Mouse (Mus musculus) midbrain, embryonic 16.5 days (tissue): ENCODE data around the gene Pdzd11. TPM values are rescaled to one million over a fixed set of nuclear protein-coding genes. Genes with fewer than 3 reads are reported as not detected.

Experiments used
- ATAC-seq: fragments of 200-750 bp; cut with Nextera tagmentation; 2 replicates; pipeline ENCODE4 v1.8.0; 2017; ENCODE audit warnings: moderate TSS enrichment
- H3K27ac ChIP-seq: fragments of 300-500 bp; sonication (generic); 2 replicates; pipeline ENCODE4 v1.5.1; 2014; ENCODE audit warnings: mild to moderate bottlenecking, low read length, mixed read lengths
- H3K27me3 ChIP-seq: fragments of 300-500 bp; sonication (generic); 2 replicates; pipeline ENCODE4 v1.6.1; 2014; ENCODE audit warnings: low read depth, low read length, mixed read lengths; ENCODE audit not compliant: control insufficient read depth, insufficient read depth
- H3K36me3 ChIP-seq: fragments of 300-500 bp; sonication (generic); 2 replicates; pipeline ENCODE4 v1.6.1; 2014; ENCODE audit warnings: mild to moderate bottlenecking, low read length, moderate library complexity, mixed read lengths; ENCODE audit not compliant: control insufficient read depth, insufficient read depth
- H3K4me1 ChIP-seq: fragments of 300-500 bp; sonication (generic); 2 replicates; pipeline ENCODE4 v1.6.1; 2014; ENCODE audit warnings: mild to moderate bottlenecking, low read length, mixed read lengths; ENCODE audit not compliant: control insufficient read depth, insufficient read depth
- H3K4me2 ChIP-seq: fragments of 300-500 bp; sonication (generic); 2 replicates; pipeline ENCODE4 v1.6.1; 2014; ENCODE audit warnings: mild to moderate bottlenecking, low read length, mixed read lengths
- H3K4me3 ChIP-seq: fragments of 300-500 bp; sonication (generic); 2 replicates; pipeline ENCODE4 v1.5.1; 2014; ENCODE audit warnings: low read depth, mild to moderate bottlenecking, low read length, moderate library complexity, mixed read lengths
- H3K9ac ChIP-seq: fragments of 300-500 bp; sonication (generic); 2 replicates; pipeline ENCODE4 v1.6.1; 2014; ENCODE audit warnings: low read depth, low read length, mixed read lengths
- H3K9me3 ChIP-seq: fragments of 300-500 bp; sonication (generic); replicated peaks from 2 replicates; pipeline ENCODE4 v1.6.1; 2014; ENCODE audit warnings: mild to moderate bottlenecking, low read length, mixed read lengths; ENCODE audit not compliant: control insufficient read depth, poor library complexity, severe bottlenecking
- WGBS: fragments of 180-500 bp; shearing (Covaris S2); extraction: QIAGEN DNeasy Blood & Tissue Kit; methylation state at CpG from one replicate; pipeline ENCODE4 v1.1.7; 2014; 5-methylcytosine and 5-hydroxymethylcytosine counted together
- polyA plus RNA-seq: library from polyadenylated mRNA; unstranded; fragments of >200 nt; fragmentation: Nextera tagmentation; extraction: Ambion mirVana; gene quantifications from 2 replicates; pipeline ENCODE4 v1.2.1, GENCODE M21; 2015

The Pdzd11 gene
- 89.7 and 93.0 TPM in 2 replicates for polyA plus RNA-seq

DNA sequence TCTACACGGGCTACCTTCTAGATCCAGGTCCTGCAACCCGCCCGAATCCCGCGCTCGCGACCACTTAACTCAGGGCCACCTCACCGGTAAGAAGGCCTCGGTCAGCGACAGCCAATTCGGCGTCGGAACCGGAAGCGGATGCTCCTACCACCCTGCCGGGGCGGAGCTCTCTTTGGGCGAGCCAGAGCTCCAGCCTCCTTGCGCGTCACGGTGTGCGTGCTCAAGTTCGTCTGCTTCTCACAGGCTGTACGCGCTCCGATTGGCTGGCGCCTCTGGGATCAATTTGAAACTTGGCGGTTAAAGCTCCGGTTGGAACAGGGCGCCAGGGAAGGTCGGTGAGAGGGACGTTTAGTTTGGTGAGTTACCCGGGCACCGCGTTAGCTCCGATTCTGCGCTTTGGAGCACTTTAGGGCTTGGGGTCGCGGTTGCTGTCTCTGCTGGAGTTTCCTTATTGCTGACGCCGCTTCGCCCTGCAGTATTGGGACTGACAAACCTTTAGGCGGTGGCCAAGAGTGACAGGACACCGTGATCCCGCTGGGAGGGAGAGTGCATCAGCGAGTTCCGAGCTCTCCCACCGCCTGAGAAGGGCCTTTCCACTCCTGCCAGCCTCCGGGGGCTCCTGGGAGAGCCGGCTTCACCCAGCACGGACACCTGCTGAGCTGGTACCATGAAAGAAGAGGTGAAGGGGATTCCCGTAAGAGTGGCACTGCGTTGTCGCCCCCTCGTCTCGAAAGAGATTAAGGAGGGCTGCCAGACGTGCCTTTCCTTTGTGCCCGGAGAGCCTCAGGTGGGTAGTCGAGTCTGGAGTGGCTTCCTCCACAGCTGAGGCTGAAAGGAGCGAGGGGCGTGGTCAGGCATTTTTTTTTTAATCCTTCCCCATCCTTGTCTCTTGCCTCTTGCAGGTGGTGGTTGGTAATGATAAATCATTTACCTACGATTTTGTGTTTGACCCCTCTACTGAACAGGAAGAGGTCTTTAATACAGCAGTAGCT lies at the start of gene Pdzd11:
TSS of gene Pdzd11 (minus strand) at position 767 of the 992 bp plus-strand sequence.
- Histone ChIP-seq H3K27me3 (no peaks in the 10 kb centered on the region), H3K27ac (0 out of 2 replicates have a peak within 1 kb of the TSS, but pooled peaks have one; percentile 46), H3K36me3 (no peaks in the 10 kb centered on the region), H3K4me3 (peak within 1 kb of the TSS; percentile 53), H3K9me3 (no peaks in the 10 kb centered on the region), H3K4me1 (peaks cover 8% of the 10 kb centered on the region; the same call in 1 of the 2 replicates), H3K4me2 (peak within 1 kb of the TSS; percentile 78), H3K9ac (peak within 1 kb of the TSS; percentile 55; the same call in 1 of the 2 replicates)
- peak; percentile 100 for ATAC-seq
- WGBS = 11% methylated on average over 61 of the region's 62 CpGs

DNA sequence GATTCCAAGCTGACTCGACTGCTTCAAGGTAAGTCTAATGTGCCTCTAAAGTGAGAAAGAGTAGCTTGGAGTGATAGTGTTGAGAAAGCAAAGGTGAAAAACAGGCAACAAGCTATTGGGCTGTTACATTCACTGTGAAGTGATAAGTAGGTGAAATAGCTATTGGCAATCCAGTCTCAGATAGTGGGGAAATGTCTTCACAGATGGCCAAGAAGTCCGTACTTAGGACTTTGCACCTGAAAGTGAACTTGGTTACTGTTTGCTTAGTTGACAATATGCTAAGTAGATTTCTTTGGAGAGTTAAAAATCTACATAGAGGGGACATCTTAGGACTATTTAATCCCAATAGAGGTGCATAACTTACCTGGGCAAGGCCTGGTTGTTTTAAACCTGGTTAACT lies 38.5 kb upstream of the Pdzd11 start:
- no peaks in the 10 kb centered on the region for H3K4me1 ChIP-seq
- no peak for ATAC-seq
- H3K9ac ChIP-seq = no peak overlapping the region
- no peaks in the 10 kb centered on the region for H3K9me3 ChIP-seq
- no peaks in the 10 kb centered on the region for H3K27me3 ChIP-seq
- H3K36me3 ChIP-seq = no peaks in the 10 kb centered on the region
- no peak overlapping the region for H3K27ac ChIP-seq
- no peak overlapping the region for H3K4me3 ChIP-seq
- WGBS = 96% methylated on average over 2 of the region's 2 CpGs
- H3K4me2 ChIP-seq = no peak overlapping the region

DNA sequence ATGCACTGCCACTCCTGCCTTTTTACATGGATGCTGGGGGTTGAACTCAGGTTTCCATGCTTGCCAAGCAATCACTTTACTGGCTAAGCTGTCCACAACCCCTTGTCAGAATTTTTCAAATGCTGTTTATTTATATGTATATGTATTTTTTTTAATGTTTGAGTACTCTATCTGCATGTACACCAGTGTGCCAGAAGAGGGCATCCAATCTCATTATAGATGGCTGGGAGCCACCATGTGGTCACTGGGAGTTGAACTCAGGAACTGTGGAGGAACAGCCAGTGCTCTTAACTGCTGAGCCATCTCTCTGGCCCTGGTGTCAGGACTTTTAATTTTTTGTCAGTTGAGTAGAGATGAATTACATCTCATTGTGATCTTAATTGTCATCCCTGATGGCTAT lies 26.5 kb upstream of the Pdzd11 start:
- Histone ChIP-seq H3K4me1 (no peaks in the 10 kb centered on the region), H3K27me3 (no peaks in the 10 kb centered on the region), H3K4me3 (no peak overlapping the region), H3K9me3 (no peaks in the 10 kb centered on the region), H3K4me2 (no peak overlapping the region), H3K36me3 (no peaks in the 10 kb centered on the region), H3K27ac (no peak overlapping the region), H3K9ac (no peak overlapping the region)
- ATAC-seq = no peak

DNA sequence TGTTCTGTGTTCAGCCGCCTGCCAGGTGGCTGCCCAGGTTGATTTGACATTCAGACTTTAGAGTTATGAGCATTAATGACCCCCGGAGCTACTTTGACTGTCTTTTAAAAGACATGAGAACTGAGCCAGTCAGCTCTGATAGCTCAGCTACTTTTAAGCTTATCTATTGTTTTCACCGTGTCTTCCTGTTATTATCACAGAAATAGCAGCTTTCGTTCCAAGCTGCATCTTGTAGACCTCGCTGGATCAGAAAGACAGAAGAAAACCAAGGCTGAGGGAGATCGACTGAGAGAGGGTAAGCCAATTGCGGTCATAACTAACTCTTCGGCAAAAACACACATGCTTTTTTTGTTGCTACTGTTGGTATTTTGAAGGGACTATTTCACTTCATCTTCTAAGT lies 12.1 kb upstream of the Pdzd11 start:
- Histone ChIP-seq H3K4me3 (no peak overlapping the region), H3K4me1 (no peaks in the 10 kb centered on the region), H3K9ac (no peak overlapping the region), H3K27ac (no peak overlapping the region), H3K36me3 (no peaks in the 10 kb centered on the region), H3K27me3 (no peaks in the 10 kb centered on the region), H3K9me3 (no peaks in the 10 kb centered on the region), H3K4me2 (no peak overlapping the region)
- WGBS = 92% methylated on average over 8 of the region's 8 CpGs
- ATAC-seq = no peak

DNA sequence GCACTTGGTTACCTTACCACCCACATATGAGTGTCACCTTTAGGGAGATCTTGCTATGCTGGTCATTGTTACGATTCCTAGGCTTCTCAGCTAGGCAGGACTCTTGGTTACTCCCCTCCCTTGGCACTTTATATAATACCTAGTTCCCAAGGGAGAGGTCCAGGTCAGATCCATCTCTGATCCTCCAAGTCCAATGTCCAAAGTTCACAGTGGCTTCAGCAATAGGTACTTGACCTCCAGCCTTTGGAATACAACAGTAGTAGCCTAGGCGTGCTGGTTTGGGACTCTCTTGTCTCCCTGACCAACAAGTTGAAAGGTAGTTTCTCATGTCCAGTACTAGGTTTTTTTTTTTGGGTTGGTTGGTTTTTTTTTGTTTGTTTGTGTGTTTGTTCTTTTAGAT lies 2.7 kb upstream of the Pdzd11 start:
- Histone ChIP-seq H3K9me3 (no peaks in the 10 kb centered on the region), H3K4me3 (no peak overlapping the region), H3K9ac (no peak overlapping the region), H3K4me2 (no peak overlapping the region), H3K27me3 (no peaks in the 10 kb centered on the region), H3K27ac (no peak overlapping the region), H3K4me1 (peaks cover 8% of the 10 kb centered on the region; the same call in 1 of the 2 replicates), H3K36me3 (no peaks in the 10 kb centered on the region)
- no peak for ATAC-seq
- WGBS = 94% methylated on average over 2 of the region's 2 CpGs

DNA sequence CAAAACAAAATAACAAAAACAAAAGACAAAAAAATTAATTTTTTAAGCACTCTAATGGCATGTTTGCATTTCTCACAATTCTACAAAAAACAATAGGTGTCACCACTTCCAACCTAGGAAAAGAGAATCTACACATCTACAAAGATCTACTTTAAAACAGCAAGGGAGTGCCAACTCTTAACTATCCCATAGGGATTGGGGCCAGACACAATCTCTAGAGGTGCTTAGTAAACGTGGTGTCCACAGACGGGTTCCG lies 894 bp downstream of the Pdzd11 start, which contains the start of gene Kif4:
TSS of gene Kif4 (plus strand) at position 192 of the 256 bp plus-strand sequence.
- H3K27ac ChIP-seq = 0 out of 2 replicates have a peak within 1 kb of the TSS, but pooled peaks have one; percentile 46
- 14% methylated on average over 3 of the region's 3 CpGs for WGBS
- no peak; the same call in 1 of the 2 replicates for ATAC-seq

GRCm38 (mm10) chrX:100625146-100625545 lies 1.2 kb downstream of the Pdzd11 start:
- peak overlapping the region; percentile 53 for H3K4me3 ChIP-seq
- 39% methylated on average over 7 of the region's 7 CpGs for WGBS
- 0 out of 2 replicates have a peak, but pooled peaks have one; percentile 7 for ATAC-seq
- H3K27me3 ChIP-seq = no peaks in the 10 kb centered on the region
- H3K9me3 ChIP-seq = no peaks in the 10 kb centered on the region
- H3K36me3 ChIP-seq = no peaks in the 10 kb centered on the region
- H3K9ac ChIP-seq = 0 out of 2 replicates have a peak overlapping the region, but pooled peaks have one; percentile 55
- no peak overlapping the region for H3K27ac ChIP-seq
- peaks cover 8% of the 10 kb centered on the region; the same call in 1 of the 2 replicates for H3K4me1 ChIP-seq
- peak overlapping the region; percentile 62 for H3K4me2 ChIP-seq

More for the DNA sequence above, 894 bp downstream of the Pdzd11 start, which contains the start of gene Kif4:
- Histone ChIP-seq H3K27me3 (no peaks in the 10 kb centered on the region), H3K4me2 (peak within 1 kb of the TSS; percentile 78), H3K4me3 (peak within 1 kb of the TSS; percentile 53), H3K9me3 (no peaks in the 10 kb centered on the region), H3K36me3 (no peaks in the 10 kb centered on the region), H3K4me1 (peaks cover 8% of the 10 kb centered on the region; the same call in 1 of the 2 replicates), H3K9ac (peak within 1 kb of the TSS; percentile 55; the same call in 1 of the 2 replicates)

DNA sequence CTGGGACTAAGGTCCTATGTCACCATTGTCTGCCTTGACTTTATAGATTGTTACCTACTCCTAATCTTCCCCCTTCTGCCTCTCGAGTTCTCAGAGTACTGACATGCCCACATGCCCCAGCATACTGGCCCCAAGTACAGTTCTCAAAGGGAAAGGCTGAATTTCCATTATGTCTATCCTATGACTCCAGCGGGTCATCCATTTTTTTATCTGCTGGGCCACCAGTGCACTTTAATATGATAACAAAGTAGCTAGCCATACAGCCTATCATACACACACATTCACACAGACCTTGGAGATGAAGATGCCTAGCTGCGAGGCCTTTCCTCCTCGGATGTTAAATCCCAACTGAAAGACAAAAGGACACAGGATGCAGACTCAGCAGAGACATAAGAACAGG lies 2.1 kb downstream of the Pdzd11 start:
- ATAC-seq = no peak
- Histone ChIP-seq H3K9ac (no peak overlapping the region), H3K27me3 (no peaks in the 10 kb centered on the region), H3K36me3 (no peaks in the 10 kb centered on the region), H3K27ac (no peak overlapping the region), H3K9me3 (no peaks in the 10 kb centered on the region), H3K4me3 (no peak overlapping the region), H3K4me1 (peaks cover 8% of the 10 kb centered on the region; the same call in 1 of the 2 replicates), H3K4me2 (no peak overlapping the region)
- WGBS = 90% methylated on average over 4 of the region's 4 CpGs

GRCm38 (mm10) chrX:100621366-100621765 lies 5.0 kb downstream of the Pdzd11 start:
- no peaks in the 10 kb centered on the region; the same call in 1 of the 2 replicates for H3K27me3 ChIP-seq
- H3K27ac ChIP-seq = no peak overlapping the region
- no peaks in the 10 kb centered on the region for H3K36me3 ChIP-seq
- H3K9ac ChIP-seq = no peak overlapping the region
- H3K4me2 ChIP-seq = no peak overlapping the region
- H3K4me3 ChIP-seq = no peak overlapping the region
- no peaks in the 10 kb centered on the region for H3K9me3 ChIP-seq
- peaks cover 5% of the 10 kb centered on the region; the same call in 1 of the 2 replicates for H3K4me1 ChIP-seq
- ATAC-seq = no peak
- 76% methylated on average over 2 of the region's 2 CpGs for WGBS
